Mouse (Mus musculus) stomach, postnatal 0 days (tissue): ENCODE data around the gene A930009A15Rik. TPM values are rescaled to one million over a fixed set of nuclear protein-coding genes. Genes with fewer than 3 reads are reported as not detected.

Source experiments
- ATAC-seq: fragments of 200-750 bp; cut with Nextera tagmentation; 2 replicates; pipeline ENCODE4 v1.8.0; 2017; ENCODE audit not compliant: low FRiP score, low TSS enrichment
- DNase-seq: peaks from one replicate; pipeline ENCODE4 v3.0.0-alpha.2; 2016; ENCODE audit warnings: low spot score
- H3K27ac ChIP-seq: fragments of 300-500 bp; sonication (generic); replicated peaks from 2 replicates; pipeline ENCODE4 v1.5.1; 2014; ENCODE audit warnings: mild to moderate bottlenecking, control low read depth
- H3K27me3 ChIP-seq: fragments of 300-500 bp; sonication (generic); 2 replicates; pipeline ENCODE4 v1.6.1; 2014; ENCODE audit warnings: low read length; ENCODE audit not compliant: control insufficient read depth, insufficient read depth
- H3K36me3 ChIP-seq: fragments of 300-500 bp; sonication (generic); 2 replicates; pipeline ENCODE4 v1.6.1; 2014; ENCODE audit warnings: low read length, mixed read lengths; ENCODE audit not compliant: control insufficient read depth, insufficient read depth
- H3K4me1 ChIP-seq: fragments of 300-500 bp; sonication (generic); replicated peaks from 2 replicates; pipeline ENCODE4 v1.6.1; 2014; ENCODE audit warnings: antibody characterized with exemption; ENCODE audit not compliant: control insufficient read depth, insufficient read depth
- H3K4me2 ChIP-seq: fragments of 300-500 bp; sonication (generic); replicated peaks from 2 replicates; pipeline ENCODE4 v1.6.1; 2014; ENCODE audit warnings: low read depth, mild to moderate bottlenecking, control low read depth, moderate library complexity
- H3K4me3 ChIP-seq: fragments of 300-500 bp; sonication (generic); 2 replicates; pipeline ENCODE4 v1.5.1; 2014; ENCODE audit warnings: low read depth, low read length, control low read depth
- H3K9ac ChIP-seq: fragments of 300-500 bp; sonication (generic); 2 replicates; pipeline ENCODE4 v1.6.1; 2014; ENCODE audit warnings: mild to moderate bottlenecking, low read length, control low read depth, mixed read lengths
- H3K9me3 ChIP-seq: fragments of 300-500 bp; sonication (generic); 2 replicates; pipeline ENCODE4 v1.6.1; 2016; ENCODE audit warnings: low read length; ENCODE audit not compliant: control insufficient read depth
- CTCF ChIP-seq: IDR thresholded peaks from 2 replicates; pipeline ENCODE4 v1.5.1; 2016; ENCODE audit warnings: antibody characterized with exemption, low read depth, mild to moderate bottlenecking, moderate library complexity
- EP300 ChIP-seq: optimal IDR thresholded peaks from 2 replicates; pipeline ENCODE3; 2016; ENCODE audit warnings: antibody characterized with exemption
- WGBS: fragments of 180-500 bp; shearing (Covaris S2); extraction: QIAGEN DNeasy Blood & Tissue Kit; methylation state at CpG from one replicate; pipeline ENCODE4 v1.1.7; 2014; 5-methylcytosine and 5-hydroxymethylcytosine counted together
- polyA plus RNA-seq: library from polyadenylated mRNA; unstranded; fragments of >200 nt; fragmentation: Nextera tagmentation; extraction: Ambion mirVana; gene quantifications from 2 replicates; pipeline ENCODE4 v1.2.1, GENCODE M21; 2015

The A930009A15Rik gene
- polyA plus RNA-seq, 1 experiment from 2014 or later: not detected

DNA sequence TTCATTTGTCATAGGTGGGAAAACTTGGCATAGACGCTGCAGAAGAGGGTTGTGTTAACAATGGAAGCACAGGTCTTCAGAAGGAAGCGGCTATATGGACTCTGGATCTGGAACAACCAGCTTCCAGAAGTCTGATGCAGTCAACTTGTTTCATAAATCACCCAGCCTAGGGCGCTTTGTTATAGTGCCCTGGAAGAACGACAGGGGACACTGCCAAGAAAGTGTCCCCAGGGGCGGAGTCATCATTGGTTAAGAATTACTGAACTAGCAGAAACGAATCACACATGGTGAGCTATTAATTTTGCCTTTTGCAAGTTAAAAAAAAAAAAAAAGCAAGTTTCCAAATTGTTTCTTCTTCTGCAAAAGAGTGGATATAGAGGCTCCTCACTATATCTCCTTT, 26.9 kb upstream of the A930009A15Rik start:
- H3K27ac ChIP-seq: no peak overlapping the region
- no peak overlapping the region for H3K4me2 ChIP-seq
- H3K9ac ChIP-seq: no peak overlapping the region
- TF ChIP-seq CTCF: no peak
- no peak for TF ChIP-seq EP300
- H3K36me3 ChIP-seq: no peaks in the 10 kb centered on the region
- WGBS: 56% methylated on average over 6 of the region's 6 CpGs
- DNase-seq (no peak), ATAC-seq (no peak)
- no peaks in the 10 kb centered on the region for H3K9me3 ChIP-seq
- H3K4me1 ChIP-seq: no peaks in the 10 kb centered on the region
- H3K4me3 ChIP-seq: no peak overlapping the region
- H3K27me3 ChIP-seq: no peaks in the 10 kb centered on the region

DNA sequence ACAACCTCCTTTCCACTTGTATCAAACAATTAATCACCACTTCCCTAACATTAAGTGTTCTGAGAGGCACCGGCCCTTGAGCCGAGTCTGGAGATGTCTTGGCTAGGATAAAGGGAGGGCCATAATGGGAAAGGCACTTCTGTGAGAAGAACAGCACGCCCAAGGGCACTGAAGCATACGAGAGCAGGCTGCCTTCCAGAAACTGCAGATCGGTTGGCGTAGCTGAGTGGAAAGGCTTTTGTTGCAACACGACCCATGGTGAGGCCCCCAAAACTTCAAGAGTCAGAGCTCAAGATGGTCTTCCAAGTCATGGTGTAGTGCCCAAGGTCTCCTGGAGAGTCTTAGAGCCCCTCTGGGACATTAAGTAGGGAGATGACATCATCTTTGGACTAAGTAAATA, 19.5 kb upstream of the A930009A15Rik start:
- no peaks in the 10 kb centered on the region for H3K27me3 ChIP-seq
- H3K9me3 ChIP-seq: no peaks in the 10 kb centered on the region
- no peak overlapping the region for H3K9ac ChIP-seq
- no peak for TF ChIP-seq EP300
- TF ChIP-seq CTCF: no peak
- no peaks in the 10 kb centered on the region for H3K4me1 ChIP-seq
- 76% methylated on average over 7 of the region's 7 CpGs for WGBS
- ATAC-seq (no peak), DNase-seq (no peak)
- H3K4me3 ChIP-seq: no peak overlapping the region
- no peaks in the 10 kb centered on the region for H3K36me3 ChIP-seq
- no peak overlapping the region for H3K4me2 ChIP-seq
- H3K27ac ChIP-seq: no peak overlapping the region

DNA sequence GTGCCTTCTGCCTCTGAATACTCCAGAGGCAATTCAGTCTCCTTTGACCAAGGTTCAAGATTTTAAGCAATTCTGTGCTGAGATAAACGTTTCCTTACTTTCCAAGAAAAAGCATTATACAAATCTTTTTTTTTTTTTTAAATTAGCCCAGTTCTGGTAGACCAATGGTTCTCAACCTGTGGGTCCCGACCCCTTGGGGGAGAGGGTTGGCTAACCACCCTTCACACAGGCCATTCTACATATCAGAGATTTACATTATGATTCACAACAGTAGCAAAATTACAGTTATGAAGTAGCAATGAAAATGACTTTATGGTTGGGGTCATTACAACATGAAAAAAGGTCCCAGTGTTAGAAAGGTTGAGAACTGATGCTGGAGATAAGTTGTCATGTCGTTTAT, 18.7 kb upstream of the A930009A15Rik start:
- ATAC-seq (no peak), DNase-seq (no peak)
- Histone ChIP-seq H3K4me1 (no peaks in the 10 kb centered on the region), H3K9ac (no peak overlapping the region), H3K9me3 (no peaks in the 10 kb centered on the region), H3K27me3 (no peaks in the 10 kb centered on the region), H3K27ac (no peak overlapping the region), H3K4me3 (no peak overlapping the region), H3K36me3 (no peaks in the 10 kb centered on the region), H3K4me2 (no peak overlapping the region)
- WGBS: 73% methylated on average over 3 of the region's 3 CpGs
- TF ChIP-seq CTCF (no peak), EP300 (no peak)

- H3K4me3 ChIP-seq: no peak overlapping the region
- H3K4me1 ChIP-seq: no peaks in the 10 kb centered on the region
- no peak overlapping the region for H3K9ac ChIP-seq
- TF ChIP-seq CTCF (no peak), EP300 (no peak)
- H3K36me3 ChIP-seq: no peaks in the 10 kb centered on the region
- DNase-seq: no peak
- H3K4me2 ChIP-seq: no peak overlapping the region
- H3K27ac ChIP-seq: no peak overlapping the region
- 60% methylated on average over 11 of the region's 11 CpGs for WGBS
- no peaks in the 10 kb centered on the region for H3K9me3 ChIP-seq
- ATAC-seq: no peak
- H3K27me3 ChIP-seq: no peaks in the 10 kb centered on the region
Observed at GRCm38 (mm10) chr10:115553352-115554113, 16.3 kb upstream of the A930009A15Rik start.

- WGBS: 22% methylated on average over 2 of the region's 2 CpGs
- Histone ChIP-seq H3K36me3 (no peaks in the 10 kb centered on the region), H3K4me2 (no peak overlapping the region), H3K27me3 (no peaks in the 10 kb centered on the region), H3K9me3 (no peaks in the 10 kb centered on the region), H3K27ac (no peak overlapping the region), H3K9ac (no peak overlapping the region), H3K4me1 (no peaks in the 10 kb centered on the region), H3K4me3 (no peak overlapping the region)
- TF ChIP-seq CTCF: no peak
- TF ChIP-seq EP300: no peak
- no peak for ATAC-seq
- DNase-seq: no peak
Observed at GRCm38 (mm10) chr10:115555191-115555765, 14.5 kb upstream of the A930009A15Rik start.

GRCm38 (mm10) chr10:115556738-115557242, 13.0 kb upstream of the A930009A15Rik start:
- Histone ChIP-seq H3K9ac (no peak overlapping the region), H3K4me3 (no peak overlapping the region), H3K9me3 (no peaks in the 10 kb centered on the region), H3K36me3 (no peaks in the 10 kb centered on the region), H3K27me3 (no peaks in the 10 kb centered on the region), H3K4me1 (no peaks in the 10 kb centered on the region), H3K27ac (no peak overlapping the region), H3K4me2 (no peak overlapping the region)
- no peak for TF ChIP-seq EP300
- no peak for TF ChIP-seq CTCF
- DNase-seq (no peak), ATAC-seq (no peak)
- 47% methylated on average over 12 of the region's 12 CpGs for WGBS
